Comparison of ENCODE assay signal across 24 mouse cellular contexts in genomic region chr5:20932585-20932984, GRCm38 (mm10). TPM values are rescaled to one million over a fixed set of nuclear protein-coding genes. Genes with fewer than 3 reads are reported as not detected.
A peak's percentile ranks its signal among the peaks of the same experiment; 100 is the strongest.
DNase-seq lines count a peak whose midpoint lies in the region; ATAC-seq lines count a peak whose summit lies in the region.
"Had no signal": no experiment of that assay in that cellular context is flagged by ENCODE, and none has a peak within 500 bp of the region (broad histone marks: within the 10 kb centered on the region; RNA-seq: fewer than 3 reads in every experiment).

No protein-coding gene starts in this region.

- H3K27ac ChIP-seq in liver, embryonic 12.5 days: peak overlapping the region; percentile 67
- H3K27ac ChIP-seq in liver, embryonic 11.5 days (ENCODE audit: low read depth, low read length): no peak overlapping the region
- H3K27ac ChIP-seq in hindbrain, embryonic 16.5 days (ENCODE audit: low read depth, low read length): no peak overlapping the region
- H3K27ac ChIP-seq: forebrain, embryonic 10.5 days; left cerebral cortex, adult 2 months; limb, embryonic 10.5 days; liver, embryonic 14.5 days; stomach, embryonic 15.5 days had no signal

- ATAC-seq in liver, embryonic 12.5 days: no peak
- no peak for ATAC-seq in liver, embryonic 11.5 days (replicated peaks; ENCODE audit: low FRiP score)
- ATAC-seq in megakaryocyte, adult 5-6 weeks (ENCODE audit: poor library complexity, severe bottlenecking): peak; percentile 91
- no peak for ATAC-seq in hindbrain, embryonic 16.5 days
- ATAC-seq: forebrain, postnatal 0 days; inflammation-experienced regulatory T-cells, adult 6 months; lung, postnatal 0 days had no signal

- no peaks in the 10 kb centered on the region for H3K27me3 ChIP-seq in liver, embryonic 12.5 days (replicated peaks)
- no peaks in the 10 kb centered on the region for H3K27me3 ChIP-seq in liver, embryonic 11.5 days (replicated peaks; ENCODE audit: control insufficient read depth, insufficient read depth, low read length)
- no peaks in the 10 kb centered on the region for H3K27me3 ChIP-seq in hindbrain, embryonic 16.5 days (replicated peaks; ENCODE audit: control insufficient read depth, insufficient read depth, low read length)
- H3K27me3 ChIP-seq: heart, embryonic 12.5 days; stomach, embryonic 15.5 days had no signal

- H3K4me3 ChIP-seq in liver, embryonic 12.5 days: no peak overlapping the region
- H3K4me3 ChIP-seq in liver, embryonic 11.5 days (ENCODE audit: low read depth, low read length): no peak overlapping the region
- no peak overlapping the region for H3K4me3 ChIP-seq in hindbrain, embryonic 16.5 days (ENCODE audit: low read length)
- H3K4me3 ChIP-seq: forebrain, embryonic 10.5 days; heart, embryonic 12.5 days; left cerebral cortex, adult 2 months; limb, embryonic 10.5 days; stomach, embryonic 15.5 days had no signal

- H3K4me1 ChIP-seq in liver, embryonic 12.5 days: peaks cover 72% of the 10 kb centered on the region
- H3K4me1 ChIP-seq in liver, embryonic 11.5 days (replicated peaks; ENCODE audit: control insufficient read depth, insufficient read depth, low read length): peaks cover 50% of the 10 kb centered on the region
- H3K4me1 ChIP-seq in hindbrain, embryonic 16.5 days (ENCODE audit: control insufficient read depth, insufficient read depth, low read depth, low read length): no peaks in the 10 kb centered on the region
- H3K4me1 ChIP-seq: forebrain, embryonic 10.5 days had no signal

- no peak overlapping the region for H3K9ac ChIP-seq in liver, embryonic 12.5 days
- no peak overlapping the region for H3K9ac ChIP-seq in liver, embryonic 11.5 days (ENCODE audit: low read depth, low read length)
- H3K9ac ChIP-seq in hindbrain, embryonic 16.5 days (ENCODE audit: low read depth, low read length): no peak overlapping the region
- H3K9ac ChIP-seq: forebrain, postnatal 0 days; heart, embryonic 12.5 days; liver, embryonic 14.5 days; stomach, embryonic 15.5 days had no signal

- no peak for DNase-seq in liver, embryonic 11.5 days (ENCODE audit: low spot score)
- DNase-seq in A20 (ENCODE audit: low read depth, low spot score): peak; percentile 85
- DNase-seq in MEL-GATA-1-ER (ENCODE audit: extremely low read depth, low read depth): peak; percentile 98
- DNase-seq in cerebellum, adult 11 months: no peak
- no peak for DNase-seq in embryo, embryonic 10.5 days (ENCODE audit: low spot score)
- DNase-seq: adrenal gland, postnatal 14 days; cerebellum, adult 18-20 months; cerebellum, postnatal 25 days; forebrain, postnatal 0 days; kidney, adult 8-10 months; kidney, postnatal 25 days; retina, postnatal 1 day; thymus, adult 18-20 months had no signal

- no peaks in the 10 kb centered on the region for H3K9me3 ChIP-seq in liver, embryonic 12.5 days (replicated peaks)
- H3K9me3 ChIP-seq in liver, embryonic 11.5 days (ENCODE audit: control insufficient read depth, low read length): no peaks in the 10 kb centered on the region
- H3K9me3 ChIP-seq in hindbrain, embryonic 16.5 days (ENCODE audit: control insufficient read depth, low read length): no peaks in the 10 kb centered on the region
- H3K9me3 ChIP-seq: forebrain, embryonic 10.5 days; heart, embryonic 12.5 days; limb, embryonic 10.5 days; stomach, embryonic 15.5 days had no signal

- no peak overlapping the region for H3K4me2 ChIP-seq in liver, embryonic 12.5 days
- H3K4me2 ChIP-seq in liver, embryonic 11.5 days: no peak overlapping the region
- H3K4me2 ChIP-seq in hindbrain, embryonic 16.5 days (ENCODE audit: low read length): no peak overlapping the region
- H3K4me2 ChIP-seq: heart, embryonic 12.5 days; stomach, embryonic 15.5 days had no signal

- 41% methylated on average over 3 of the region's 3 CpGs for WGBS in liver, embryonic 12.5 days (ENCODE audit: insufficient replicate concordance)
- WGBS in liver, embryonic 11.5 days: 55% methylated on average over 3 of the region's 3 CpGs
- whole genome bisulfite sequencing in hindbrain, embryonic 16.5 days: 87% methylated on average over 3 of the region's 3 CpGs

- H3K36me3 ChIP-seq in liver, embryonic 12.5 days: no peaks in the 10 kb centered on the region; the same call in 1 of the 2 replicates
- no peaks in the 10 kb centered on the region for H3K36me3 ChIP-seq in liver, embryonic 11.5 days (ENCODE audit: control insufficient read depth, insufficient read depth, low read length)
- H3K36me3 ChIP-seq in hindbrain, embryonic 16.5 days (ENCODE audit: control insufficient read depth, insufficient read depth, low read length): no peaks in the 10 kb centered on the region
- H3K36me3 ChIP-seq: heart, embryonic 12.5 days; limb, embryonic 10.5 days; stomach, embryonic 15.5 days had no signal

RNA-seq across cellular contexts. Expression of gene Rsbn1l, which starts 23.6 kb away (rescaled TPM):
- polyA plus RNA-seq in liver, embryonic 12.5 days (2016; fragmentation: Nextera tagmentation; extraction: Ambion mirVana): 6.4 and 6.6 TPM in 2 replicates
- 10.2 and 11.0 TPM in 2 replicates for polyA plus RNA-seq in liver, embryonic 11.5 days (2014; fragmentation: Nextera tagmentation; extraction: Ambion mirVana)
- total RNA-seq in megakaryocyte, adult 5-6 weeks (2015): 27.6 and 31.7 TPM in 2 replicates
- total RNA-seq in megakaryocyte, adult 5-6 weeks (2017): 42.2 and 52.9 TPM in 2 replicates
- polyA plus RNA-seq in hindbrain, embryonic 16.5 days (2015; fragmentation: Nextera tagmentation; extraction: Ambion mirVana): 3.0 and 3.5 TPM in 2 replicates

RNA-seq across cellular contexts. Expression of gene Tmem60, which starts 50.6 kb away (rescaled TPM):
- 38.2 and 42.6 TPM in 2 replicates for polyA plus RNA-seq in liver, embryonic 12.5 days (2016; fragmentation: Nextera tagmentation; extraction: Ambion mirVana)
- 48.0 and 55.4 TPM in 2 replicates for polyA plus RNA-seq in liver, embryonic 11.5 days (2014; fragmentation: Nextera tagmentation; extraction: Ambion mirVana)
- total RNA-seq in megakaryocyte, adult 5-6 weeks (2015): 32.1 and 37.5 TPM in 2 replicates
- total RNA-seq in megakaryocyte, adult 5-6 weeks (2017): 7.5 and 12.2 TPM in 2 replicates
- polyA plus RNA-seq in hindbrain, embryonic 16.5 days (2015; fragmentation: Nextera tagmentation; extraction: Ambion mirVana): 64.0 and 70.5 TPM in 2 replicates

RNA-seq across cellular contexts. Expression of gene Phtf2, which starts 50.7 kb away (rescaled TPM):
- polyA plus RNA-seq in liver, embryonic 12.5 days (2016; fragmentation: Nextera tagmentation; extraction: Ambion mirVana): 11.6 and 11.9 TPM in 2 replicates
- 17.0 and 18.2 TPM in 2 replicates for polyA plus RNA-seq in liver, embryonic 11.5 days (2014; fragmentation: Nextera tagmentation; extraction: Ambion mirVana)
- 4.3 and 6.5 TPM in 2 replicates for total RNA-seq in megakaryocyte, adult 5-6 weeks (2015)
- total RNA-seq in megakaryocyte, adult 5-6 weeks (2017): 9.3 and 14.6 TPM in 2 replicates
- 23.9 and 27.4 TPM in 2 replicates for polyA plus RNA-seq in hindbrain, embryonic 16.5 days (2015; fragmentation: Nextera tagmentation; extraction: Ambion mirVana)

Comparison
In these comparisons a context has a peak if more than half of its experiments do, and no peak if none do; other contexts are left out.
1. DNase-seq: peak in A20 (single experiment) and MEL-GATA-1-ER (single experiment); none in liver, embryonic 11.5 days (single experiment), cerebellum, adult 11 months (single experiment) and embryo, embryonic 10.5 days (single experiment).